Mouse (Mus musculus) limb, embryonic 15.5 days (tissue): ENCODE measurements around the gene Gstm6. TPM values are rescaled to one million over a fixed set of nuclear protein-coding genes. Genes with fewer than 3 reads are reported as not detected.

Experiments
- polyA plus RNA-seq: library from polyadenylated mRNA; unstranded; fragments of >200 nt; fragmentation: Nextera tagmentation; extraction: Ambion mirVana; gene quantifications from 2 replicates; pipeline ENCODE4 v1.2.1, GENCODE M21; 2015

The Gstm6 gene
- polyA plus RNA-seq, 1 experiment from 2014 or later = 6.8 TPM

Other genes starting within 250 kb of the Gstm6 start
- 61.5 and 74.7 TPM in 2 replicates for gene Ahcyl1, start 247.2 kb downstream of the Gstm6 start, polyA plus RNA-seq
- gene Csf1, start 183.3 kb downstream of the Gstm6 start, polyA plus RNA-seq = 17.0 and 20.7 TPM in 2 replicates
- not detected in 2 replicates for gene Eps8l3, start 66.5 kb downstream of the Gstm6 start, polyA plus RNA-seq
- 168 and 185 TPM in 2 replicates for gene Gstm5, start 47.9 kb downstream of the Gstm6 start, polyA plus RNA-seq
- 10.7 and 11.9 TPM in 2 replicates for gene Gstm7, start 11.9 kb downstream of the Gstm6 start, polyA plus RNA-seq
- not detected in 2 replicates for gene Gstm3, start 25.5 kb upstream of the Gstm6 start, polyA plus RNA-seq
- 69.1 and 73.7 TPM in 2 replicates for gene Gstm2, start 42.7 kb upstream of the Gstm6 start, polyA plus RNA-seq
- gene Gstm1, start 74.2 kb upstream of the Gstm6 start, polyA plus RNA-seq = 56.1 and 63.9 TPM in 2 replicates
- gene Gstm4, start 101.1 kb upstream of the Gstm6 start, polyA plus RNA-seq = 14.0 and 14.2 TPM in 2 replicates
- gene Ampd2, start 142.9 kb upstream of the Gstm6 start, polyA plus RNA-seq = 50.1 and 51.4 TPM in 2 replicates
- 0.67 and 0.96 TPM in 2 replicates for gene Gnat2, start 149.0 kb upstream of the Gstm6 start, polyA plus RNA-seq
- gene Gnai3, start 202.4 kb upstream of the Gstm6 start, polyA plus RNA-seq = 179 and 183 TPM in 2 replicates
- 0.09 TPM in 2 replicates for gene Gpr61, start 211.1 kb upstream of the Gstm6 start, polyA plus RNA-seq
- 4.7 and 5.4 TPM in 2 replicates for gene Amigo1, start 242.6 kb upstream of the Gstm6 start, polyA plus RNA-seq